Mouse (Mus musculus): ENCODE results near the gene Mt3.
"Not testable (repeated sequence)": the region's sequence is repeated elsewhere in the genome, so short reads cannot be mapped to it uniquely, and the experiment has no call there.

Mt3 gene

DNA sequence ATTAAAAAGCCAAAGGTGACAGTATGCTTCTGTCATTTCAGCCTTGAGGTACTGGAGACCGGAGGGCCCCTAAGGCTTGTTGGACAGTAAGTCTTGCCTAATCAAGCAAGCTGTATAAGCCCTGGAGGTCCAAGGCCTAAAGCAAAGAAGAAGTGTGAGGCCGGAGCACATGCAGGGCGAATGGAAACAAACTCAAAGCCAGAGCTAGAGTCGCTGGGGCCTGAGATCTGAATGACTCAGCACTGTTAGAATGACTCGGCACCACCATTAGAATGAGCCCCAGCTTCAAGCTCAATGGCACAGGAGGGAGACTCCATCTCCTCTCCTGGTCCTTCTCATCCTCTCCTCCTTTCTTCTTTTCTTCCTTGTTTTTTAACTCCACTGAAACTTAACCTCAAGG, 1.5 kb upstream of the Mt3 start:
- no peak for DNase-seq (ENCODE audit: low read depth, low spot score)

DNA sequence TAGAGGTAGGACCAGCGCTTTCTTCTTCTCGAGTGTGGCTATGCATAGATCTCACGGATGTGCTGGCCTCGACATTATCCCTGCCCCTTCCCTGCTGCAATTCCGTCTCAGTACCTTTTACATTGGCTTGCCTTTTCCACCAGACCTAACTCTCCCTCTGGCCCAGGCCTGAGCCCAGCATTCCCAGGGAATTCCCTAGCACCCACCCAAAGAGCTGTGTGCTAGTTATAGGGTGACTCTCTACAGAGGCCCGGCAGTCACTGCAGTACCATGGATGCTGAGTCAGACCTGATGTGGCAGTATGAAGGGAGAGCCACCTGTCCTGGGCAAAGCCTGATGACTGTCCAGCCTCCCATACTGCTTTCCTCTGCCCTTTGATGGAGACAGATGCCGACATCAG, 1.0 kb downstream of the Mt3 start:
- no peak for DNase-seq (ENCODE audit: low read depth, low spot score)

DNA sequence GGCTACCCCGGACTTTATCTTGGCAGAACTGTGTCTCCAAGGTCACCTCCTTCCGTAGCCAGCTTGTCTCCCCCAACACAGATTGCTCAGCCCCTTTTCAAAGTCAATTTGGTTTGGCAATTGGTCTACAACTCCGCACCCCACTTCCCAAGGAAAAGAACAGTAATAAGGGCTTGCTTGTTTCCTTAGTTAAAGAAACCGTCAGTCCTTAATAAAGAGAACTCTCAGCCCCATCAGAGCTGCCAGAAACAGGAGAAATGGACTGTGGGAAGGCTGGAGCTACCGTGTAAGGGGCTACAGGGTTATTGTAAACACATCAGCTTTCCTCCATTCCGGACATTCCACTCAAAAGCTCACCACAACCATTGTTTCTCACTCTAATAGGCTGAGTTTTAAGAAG, 2.1 kb downstream of the Mt3 start:
- DNase-seq (ENCODE audit: low read depth, low spot score), result no peak

DNA sequence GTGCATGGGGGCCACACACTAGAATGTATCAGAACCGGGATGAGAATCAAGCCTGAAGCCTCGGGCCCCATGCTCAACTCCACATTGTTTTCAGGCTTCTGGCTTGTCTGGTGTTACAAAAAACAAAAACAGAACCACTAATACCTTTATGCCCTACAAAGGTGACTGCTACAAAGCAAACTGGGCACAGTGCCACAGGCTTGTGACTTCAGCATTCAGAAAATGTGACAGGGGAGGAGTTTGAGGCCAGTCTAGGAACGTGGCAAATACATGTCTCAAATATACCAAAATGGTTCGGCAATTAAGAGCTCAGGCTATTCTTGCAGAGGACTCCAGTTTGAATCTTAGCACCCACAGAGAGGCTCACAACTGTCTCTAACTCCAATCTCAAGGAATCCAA, 3.7 kb downstream of the Mt3 start:
- no peak for DNase-seq (ENCODE audit: low read depth, low spot score)

DNA sequence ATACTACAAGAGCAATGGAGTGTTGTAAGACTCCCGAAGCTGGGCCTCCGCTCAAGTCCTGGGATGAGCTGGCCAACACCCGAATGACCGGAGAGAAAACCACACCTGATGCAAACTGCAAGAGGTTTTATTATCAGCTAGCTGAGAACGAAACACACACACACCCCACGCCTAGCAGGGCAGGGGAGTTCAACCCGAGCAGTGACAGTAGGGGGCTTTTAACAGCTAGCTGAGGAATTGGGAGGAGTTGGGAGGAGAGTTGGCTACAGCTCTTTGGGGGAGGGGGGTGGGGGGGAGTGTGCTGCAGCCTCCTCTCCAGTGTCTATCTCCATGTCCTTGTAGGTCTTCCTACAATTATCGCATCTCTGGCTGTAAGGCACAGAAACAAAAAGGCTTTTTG, 13.4 kb downstream of the Mt3 start:
- not testable (repeated sequence) for DNase-seq (ENCODE audit: low read depth, low spot score)

DNA sequence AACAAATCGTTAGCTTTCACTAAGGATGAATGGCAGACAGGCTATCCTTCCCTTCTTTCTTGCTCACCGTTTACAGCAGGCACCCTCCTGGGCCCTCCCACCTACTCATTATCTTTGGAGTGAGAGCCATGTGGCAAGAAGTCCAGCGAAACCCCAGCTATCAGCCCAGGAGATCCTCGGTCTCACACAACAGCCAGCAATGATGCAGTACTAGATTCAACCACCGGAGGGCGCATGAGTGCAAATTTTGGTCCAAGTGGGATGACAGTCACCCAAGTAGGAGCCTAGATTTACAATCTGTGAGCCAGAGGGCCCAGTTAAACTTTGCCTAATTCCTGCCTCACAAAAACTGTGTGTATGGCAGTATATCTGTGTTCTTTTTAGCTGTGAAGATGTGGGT, 14.8 kb downstream of the Mt3 start:
- peak; percentile 76 for DNase-seq (ENCODE audit: low read depth, low spot score)

DNA sequence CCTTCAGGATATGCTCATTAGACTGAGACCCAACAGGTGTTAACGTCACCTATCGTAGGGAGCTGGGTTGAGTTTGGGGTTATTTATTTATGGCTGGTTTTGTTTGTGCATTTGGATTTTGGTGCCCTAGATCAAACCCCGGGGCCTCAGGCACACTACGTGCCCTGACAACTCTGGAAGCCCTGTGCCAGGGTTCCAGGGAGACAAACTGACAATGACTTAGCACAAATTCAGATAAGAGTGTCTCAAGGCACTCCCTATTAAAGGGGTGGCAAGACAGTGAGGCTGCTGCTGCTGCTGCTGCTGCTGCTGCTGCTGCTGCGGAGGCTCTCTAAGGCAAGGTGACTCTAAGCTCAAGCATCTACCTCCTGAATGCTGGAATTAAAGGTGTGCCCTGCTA, 17.1 kb downstream of the Mt3 start:
- DNase-seq (ENCODE audit: low read depth, low spot score), result no peak

DNA sequence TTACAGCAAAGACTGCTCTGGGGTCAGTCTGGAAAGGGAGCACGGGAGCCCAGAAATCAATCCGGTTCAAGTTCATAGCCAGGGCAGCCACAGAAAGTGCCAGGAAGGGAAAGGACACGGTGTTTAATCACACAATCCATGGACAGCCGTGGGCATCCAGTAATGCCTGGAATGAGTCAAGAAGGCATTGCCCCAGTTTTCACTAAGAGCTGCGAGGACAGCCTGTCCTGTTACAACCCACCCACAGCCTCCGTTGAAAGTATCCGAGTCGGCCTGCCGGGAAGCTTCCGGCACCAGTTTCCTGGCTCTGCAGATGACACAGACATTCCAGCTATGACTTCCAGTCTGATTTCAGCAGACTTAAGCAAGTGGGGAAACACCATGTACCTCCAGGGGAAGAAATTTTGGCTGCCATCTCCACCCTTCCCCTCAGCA, 18.9 kb downstream of the Mt3 start:
- DNase-seq (ENCODE audit: low read depth, low spot score), result no peak

DNA sequence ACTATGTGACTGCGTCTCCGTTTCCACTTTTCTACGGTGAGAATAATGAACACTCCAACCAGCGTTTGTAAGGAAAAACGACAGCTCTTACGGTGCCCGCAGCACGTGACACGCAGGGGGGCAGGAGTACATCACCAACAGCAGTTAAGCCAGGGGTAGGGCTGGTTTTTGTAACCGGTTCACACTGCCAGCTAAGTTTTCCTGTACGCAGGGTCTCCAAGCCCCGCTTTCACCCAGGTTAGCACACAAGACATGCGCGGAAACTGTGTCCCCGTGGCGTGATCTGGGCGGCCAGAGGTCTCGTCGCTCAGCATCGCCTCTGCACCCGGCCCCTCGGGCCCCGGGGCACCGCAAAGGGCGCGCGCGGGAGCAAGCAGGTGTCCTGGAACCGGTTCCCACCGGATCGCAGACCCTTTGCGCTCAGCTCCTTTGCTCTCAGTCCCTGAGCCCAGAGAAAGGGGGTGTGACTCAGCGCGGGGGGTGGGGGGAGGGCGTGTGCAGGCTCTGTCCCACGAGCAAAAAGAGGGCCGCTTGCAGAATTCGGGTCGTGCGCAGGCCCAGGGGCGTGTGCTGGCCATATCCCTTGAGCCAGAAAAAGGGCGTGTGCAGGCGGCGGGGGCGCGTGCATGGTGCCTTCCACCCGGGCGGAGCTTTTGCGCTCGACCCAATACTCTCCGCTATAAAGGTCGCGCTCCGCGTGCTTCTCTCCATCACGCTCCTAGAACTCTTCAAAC, 19.8 kb downstream of the Mt3 start, which contains the start of gene Mt2:
Gene Mt2, plus strand, starts transcription at position 590 of the 734 bp plus-strand sequence.
- DNase-seq (ENCODE audit: low read depth, low spot score), result no peak

DNA sequence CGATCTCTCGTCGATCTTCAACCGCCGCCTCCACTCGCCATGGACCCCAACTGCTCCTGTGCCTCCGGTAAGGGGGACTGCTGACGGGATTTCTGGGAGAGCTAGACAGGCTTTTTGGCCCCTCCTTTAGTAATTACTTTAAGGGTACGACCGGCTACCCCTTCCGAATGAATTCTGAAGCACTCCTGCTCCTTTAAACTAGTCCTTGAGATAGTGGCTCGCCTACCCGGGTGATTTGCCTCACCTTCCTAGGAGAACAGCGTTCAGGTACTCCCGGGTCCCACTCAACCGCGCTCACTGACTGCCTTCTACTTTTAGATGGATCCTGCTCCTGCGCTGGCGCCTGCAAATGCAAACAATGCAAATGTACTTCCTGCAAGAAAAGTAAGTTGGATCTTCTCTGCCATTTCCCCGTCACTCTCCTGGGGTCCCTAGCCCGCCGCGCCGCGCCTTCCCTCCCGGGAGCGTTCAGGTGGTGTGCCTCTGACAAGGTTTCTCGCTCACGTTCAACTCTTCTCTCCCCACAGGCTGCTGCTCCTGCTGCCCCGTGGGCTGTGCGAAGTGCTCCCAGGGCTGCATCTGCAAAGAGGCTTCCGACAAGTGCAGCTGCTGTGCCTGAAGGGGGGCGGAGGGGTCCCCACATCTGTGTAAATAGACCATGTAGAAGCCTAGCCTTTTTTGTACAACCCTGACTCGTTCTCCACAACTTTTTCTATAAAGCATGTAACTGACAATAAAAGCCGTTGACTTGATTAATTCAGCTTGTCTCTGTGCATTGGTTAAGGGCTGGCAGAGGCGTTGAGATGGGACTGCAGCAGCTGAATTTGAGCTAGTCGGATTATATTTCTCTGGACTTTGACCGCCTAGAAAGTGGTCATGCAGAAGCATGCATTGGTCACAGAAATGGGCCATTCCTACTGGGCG, 20.7 kb downstream of the Mt3 start:
- DNase-seq (ENCODE audit: low read depth, low spot score), result no peak

DNA sequence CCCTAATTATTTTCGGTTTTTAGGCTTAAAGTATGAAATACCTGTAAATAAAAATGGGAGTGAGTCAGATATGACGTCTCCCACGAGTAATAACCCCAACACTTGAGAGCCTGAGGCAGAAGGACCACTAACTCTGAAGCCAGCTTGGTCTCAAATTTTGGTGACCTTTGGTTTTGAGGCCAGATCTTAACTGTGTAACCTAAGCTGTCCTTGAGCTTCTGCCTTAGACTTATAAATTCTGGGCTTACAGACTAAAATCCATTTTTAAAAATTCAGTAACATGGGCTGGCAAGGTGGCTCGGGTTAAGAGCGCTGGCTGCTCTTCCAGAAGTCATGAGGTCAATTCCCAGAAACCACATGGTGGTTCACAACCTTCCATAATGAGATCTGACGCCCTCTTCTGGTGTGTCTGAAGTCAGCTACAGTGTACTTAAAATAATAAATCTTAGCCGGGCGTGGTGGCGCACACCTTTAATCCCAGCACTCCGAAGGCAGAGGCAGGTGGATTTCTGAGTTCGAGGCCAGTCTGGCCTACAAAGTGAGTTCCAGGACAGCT, 21.5 kb downstream of the Mt3 start:
- no peak for DNase-seq (ENCODE audit: low read depth, low spot score)

DNA sequence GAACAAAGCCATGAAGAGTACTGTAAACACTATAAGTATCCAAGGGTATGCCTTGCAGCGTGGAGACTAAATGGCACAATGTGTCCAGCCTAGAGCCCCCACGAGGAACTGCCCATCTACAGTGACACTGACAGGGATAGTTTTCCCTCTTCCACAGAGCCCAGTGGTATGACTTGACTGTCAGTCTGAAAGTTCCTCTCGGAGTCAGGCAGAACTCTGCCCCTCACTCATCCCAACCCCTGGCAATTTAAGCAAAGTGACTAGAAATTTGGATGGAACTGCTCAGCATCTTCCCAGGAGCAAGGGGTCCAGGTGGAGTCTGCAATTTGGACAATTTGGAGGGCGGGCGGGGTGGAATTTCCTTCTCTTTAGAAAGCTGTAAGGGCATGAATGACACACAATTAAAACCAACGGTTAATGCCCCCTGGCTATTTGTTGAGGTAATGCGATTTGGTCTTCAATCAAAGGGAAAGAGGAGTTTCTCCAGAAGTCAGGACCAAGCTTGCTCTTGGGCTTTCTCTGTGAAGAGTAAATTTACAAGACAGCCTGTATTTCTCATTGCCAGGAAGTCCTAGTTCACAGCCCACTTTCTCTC, 22.3 kb downstream of the Mt3 start:
- no peak for DNase-seq (ENCODE audit: low read depth, low spot score)

DNA sequence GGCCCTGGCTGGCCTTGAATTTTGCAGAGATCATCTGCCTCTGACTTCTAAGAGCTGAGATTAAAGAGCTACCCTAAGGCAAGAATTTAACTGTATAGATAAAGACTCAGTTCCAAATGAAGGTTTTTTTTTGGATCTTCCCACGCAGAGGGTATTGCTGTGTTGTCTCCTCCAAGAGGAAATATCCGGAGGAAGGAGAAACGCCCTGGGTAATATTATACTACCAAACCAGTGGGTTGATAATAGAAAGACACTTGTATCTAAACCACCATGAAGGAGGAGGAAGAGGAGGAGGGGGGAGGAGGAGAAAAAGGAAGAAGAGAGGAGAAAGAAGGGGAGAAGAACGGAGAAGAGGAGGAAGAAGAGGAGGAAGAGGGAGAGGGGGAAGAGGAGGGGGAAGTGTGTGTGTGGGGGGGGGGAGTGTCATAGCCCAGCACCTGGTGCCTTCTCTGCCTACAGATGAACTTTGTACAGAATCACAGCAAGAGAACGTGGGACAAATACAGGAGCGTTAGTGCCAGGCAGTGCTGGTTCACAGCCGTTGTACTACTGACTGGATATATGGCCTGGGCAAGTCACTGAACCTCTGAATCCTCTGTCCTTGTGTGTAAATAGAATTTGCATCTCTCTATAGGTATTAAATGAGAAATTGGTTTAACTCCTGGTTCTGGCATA, 25.4 kb downstream of the Mt3 start:
- DNase-seq (ENCODE audit: low read depth, low spot score), result no peak

DNA sequence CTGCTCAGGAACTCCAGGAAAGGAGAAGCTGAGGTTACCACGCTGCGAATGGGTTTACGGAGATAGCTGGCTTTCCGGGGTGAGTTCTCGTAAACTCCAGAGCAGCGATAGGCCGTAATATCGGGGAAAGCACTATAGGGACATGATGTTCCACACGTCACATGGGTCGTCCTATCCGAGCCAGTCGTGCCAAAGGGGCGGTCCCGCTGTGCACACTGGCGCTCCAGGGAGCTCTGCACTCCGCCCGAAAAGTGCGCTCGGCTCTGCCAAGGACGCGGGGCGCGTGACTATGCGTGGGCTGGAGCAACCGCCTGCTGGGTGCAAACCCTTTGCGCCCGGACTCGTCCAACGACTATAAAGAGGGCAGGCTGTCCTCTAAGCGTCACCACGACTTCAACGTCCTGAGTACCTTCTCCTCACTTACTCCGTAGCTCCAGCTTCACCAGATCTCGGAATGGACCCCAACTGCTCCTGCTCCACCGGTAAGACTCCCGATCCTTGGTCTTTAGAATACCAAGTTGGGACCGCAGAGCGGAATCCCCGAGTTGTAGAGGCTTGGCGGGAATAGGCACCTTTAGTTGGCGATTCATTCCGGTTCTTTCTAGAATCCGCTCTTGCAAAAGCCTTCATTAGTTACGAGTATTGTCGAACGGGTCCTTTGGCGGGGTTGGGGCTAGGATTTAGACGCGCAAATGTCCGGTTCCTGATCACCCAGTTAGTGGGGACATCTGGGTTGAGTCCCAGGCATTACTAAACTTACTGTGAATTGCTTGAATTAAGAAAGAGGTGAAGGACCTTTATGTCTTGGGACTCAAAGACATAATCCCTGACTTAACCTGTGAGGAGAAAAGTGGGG, 26.7 kb downstream of the Mt3 start, which contains the start of gene Mt1:
Gene Mt1, plus strand, starts transcription at position 226 of the 856 bp plus-strand sequence.
- DNase-seq (ENCODE audit: low read depth, low spot score), result peak; percentile 60

DNA sequence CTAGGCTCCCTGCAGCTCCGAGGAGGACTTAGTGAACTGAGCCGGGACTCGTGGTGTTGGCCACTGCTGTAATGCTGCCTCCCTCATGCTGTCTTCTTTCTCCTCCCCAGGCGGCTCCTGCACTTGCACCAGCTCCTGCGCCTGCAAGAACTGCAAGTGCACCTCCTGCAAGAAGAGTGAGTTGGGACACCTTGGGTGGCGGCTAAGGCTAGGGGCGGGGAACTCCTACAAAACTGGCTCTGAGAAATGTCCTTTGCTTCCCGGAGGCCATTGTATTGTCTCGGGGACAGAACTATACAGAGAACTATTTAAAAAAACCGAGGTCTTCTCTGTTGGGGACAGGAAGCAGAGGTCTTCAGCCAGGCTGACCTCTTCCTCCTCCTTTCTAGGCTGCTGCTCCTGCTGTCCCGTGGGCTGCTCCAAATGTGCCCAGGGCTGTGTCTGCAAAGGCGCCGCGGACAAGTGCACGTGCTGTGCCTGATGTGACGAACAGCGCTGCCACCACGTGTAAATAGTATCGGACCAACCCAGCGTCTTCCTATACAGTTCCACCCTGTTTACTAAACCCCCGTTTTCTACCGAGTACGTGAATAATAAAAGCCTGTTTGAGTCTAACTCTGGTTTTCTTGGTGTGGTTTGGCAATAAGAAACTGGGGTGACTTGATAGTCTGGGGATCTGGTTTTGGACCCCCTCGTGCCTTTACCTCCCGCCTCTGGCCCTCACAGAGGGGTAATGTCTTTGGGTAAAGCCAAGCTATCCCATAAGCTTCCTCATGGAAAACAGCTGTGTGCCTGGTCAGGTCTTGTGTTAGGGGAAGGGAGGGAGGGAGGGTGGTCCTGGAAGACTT, 27.5 kb downstream of the Mt3 start:
- no peak for DNase-seq (ENCODE audit: low read depth, low spot score)

DNA sequence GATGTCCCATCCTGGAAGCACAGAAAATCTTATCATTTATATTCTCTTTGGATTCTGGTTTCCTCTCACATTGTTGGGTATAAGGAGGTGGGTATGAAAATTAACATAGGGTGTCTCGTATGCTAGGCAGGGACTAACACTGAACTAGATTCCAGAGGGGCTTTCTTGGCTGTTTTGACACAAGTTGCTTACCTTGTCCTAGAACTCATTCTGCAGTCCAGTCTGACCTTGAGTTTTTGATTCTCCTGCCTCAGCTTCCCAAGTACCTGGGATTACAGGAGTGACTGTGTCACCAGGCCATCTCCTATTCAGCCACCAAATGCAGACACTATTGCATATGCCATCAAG, 28.1 kb downstream of the Mt3 start:
- DNase-seq (ENCODE audit: low read depth, low spot score), result no peak

DNA sequence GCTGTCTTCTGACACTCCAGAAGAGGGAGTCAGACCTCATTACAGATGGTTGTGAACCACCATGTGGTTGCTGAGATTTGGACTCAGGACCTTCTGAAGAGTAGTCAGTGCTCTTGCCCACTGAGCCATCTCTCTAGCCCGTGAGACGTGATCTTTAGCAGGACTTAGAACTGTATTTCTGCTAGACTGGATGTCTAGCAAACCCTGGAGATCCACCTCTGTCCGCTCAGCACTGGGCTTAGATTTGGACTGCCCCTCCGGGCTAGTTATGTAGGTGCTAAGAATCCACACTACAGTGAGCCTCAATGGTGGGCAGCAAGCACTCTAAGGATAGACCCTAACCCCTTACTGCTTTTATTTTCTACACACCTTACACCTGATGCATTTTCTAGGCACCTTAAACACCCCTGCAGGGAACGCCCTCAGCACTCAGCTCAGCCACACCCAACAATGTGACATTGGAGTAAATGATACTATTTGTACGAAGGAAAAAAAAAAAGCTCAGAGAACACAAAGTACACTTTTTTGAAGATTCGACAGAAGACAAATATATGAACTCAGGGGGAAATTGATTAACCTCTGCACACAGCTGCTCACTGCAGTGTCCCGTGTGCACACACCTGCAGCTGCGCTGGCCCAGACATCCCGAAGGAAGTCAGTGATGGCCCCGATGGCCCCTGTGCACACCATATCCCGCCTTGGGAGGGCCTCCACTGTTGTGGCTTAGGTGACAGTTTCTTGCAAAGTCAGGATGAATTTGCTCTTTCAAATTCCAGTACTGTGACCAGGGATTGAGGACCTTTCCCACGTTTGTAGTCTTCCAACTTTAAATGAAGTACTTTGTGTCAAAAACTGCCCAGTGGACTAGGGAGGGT, 29.9 kb downstream of the Mt3 start:
- no peak for DNase-seq (ENCODE audit: low read depth, low spot score)

DNA sequence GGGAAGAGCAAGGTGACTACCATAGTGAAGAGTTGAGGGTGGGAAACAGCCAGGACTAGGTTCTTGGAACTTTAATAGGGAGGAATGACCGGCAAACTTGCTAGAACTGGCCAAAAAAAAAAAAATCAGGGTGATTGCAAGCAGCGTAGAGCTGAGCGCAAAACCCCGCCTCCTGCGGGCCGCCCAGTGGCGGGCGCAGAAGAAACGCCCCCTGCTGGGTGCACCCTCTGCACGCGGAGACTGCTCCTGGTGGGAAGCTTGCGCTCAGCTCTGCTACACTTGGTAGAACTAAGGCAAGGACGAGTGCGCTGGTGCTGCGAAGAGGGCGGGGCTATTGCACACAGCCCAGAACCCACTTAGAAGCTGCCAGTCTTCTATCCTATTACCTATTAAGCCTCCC, 30.7 kb downstream of the Mt3 start:
- DNase-seq (ENCODE audit: low read depth, low spot score), result no peak

DNA sequence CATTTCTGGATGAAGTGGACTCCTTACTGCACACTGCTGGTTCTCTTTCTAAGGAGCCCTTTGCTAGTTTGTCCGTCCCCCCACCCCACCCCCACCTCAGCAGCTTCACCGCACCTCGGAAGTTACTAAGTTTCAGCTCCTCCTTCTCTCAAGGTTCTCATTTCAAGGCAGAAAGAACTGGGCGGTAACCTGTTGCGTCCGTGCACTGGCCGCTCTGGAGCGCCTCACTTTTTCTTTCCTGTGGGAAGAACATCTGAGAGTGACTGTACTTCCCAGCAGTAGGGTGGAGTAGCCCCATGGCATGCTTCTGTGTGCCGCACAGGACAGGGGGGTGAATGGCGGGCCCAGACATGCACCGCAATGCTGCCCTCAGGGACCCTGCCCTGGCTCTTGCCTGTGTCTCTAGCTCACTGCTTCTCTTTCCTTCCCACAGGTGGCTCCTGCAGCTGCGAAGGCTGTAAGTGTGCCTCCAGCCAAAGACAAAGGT, 32.0 kb downstream of the Mt3 start:
- DNase-seq (ENCODE audit: low read depth, low spot score), result no peak
